Mouse (Mus musculus) thymus, postnatal 4 days (tissue): ENCODE data around the gene Bms1.

Experiments used
- DNase-seq: peaks from one replicate; pipeline ENCODE4 v3.0.0; 2021

Bms1 gene

DNA sequence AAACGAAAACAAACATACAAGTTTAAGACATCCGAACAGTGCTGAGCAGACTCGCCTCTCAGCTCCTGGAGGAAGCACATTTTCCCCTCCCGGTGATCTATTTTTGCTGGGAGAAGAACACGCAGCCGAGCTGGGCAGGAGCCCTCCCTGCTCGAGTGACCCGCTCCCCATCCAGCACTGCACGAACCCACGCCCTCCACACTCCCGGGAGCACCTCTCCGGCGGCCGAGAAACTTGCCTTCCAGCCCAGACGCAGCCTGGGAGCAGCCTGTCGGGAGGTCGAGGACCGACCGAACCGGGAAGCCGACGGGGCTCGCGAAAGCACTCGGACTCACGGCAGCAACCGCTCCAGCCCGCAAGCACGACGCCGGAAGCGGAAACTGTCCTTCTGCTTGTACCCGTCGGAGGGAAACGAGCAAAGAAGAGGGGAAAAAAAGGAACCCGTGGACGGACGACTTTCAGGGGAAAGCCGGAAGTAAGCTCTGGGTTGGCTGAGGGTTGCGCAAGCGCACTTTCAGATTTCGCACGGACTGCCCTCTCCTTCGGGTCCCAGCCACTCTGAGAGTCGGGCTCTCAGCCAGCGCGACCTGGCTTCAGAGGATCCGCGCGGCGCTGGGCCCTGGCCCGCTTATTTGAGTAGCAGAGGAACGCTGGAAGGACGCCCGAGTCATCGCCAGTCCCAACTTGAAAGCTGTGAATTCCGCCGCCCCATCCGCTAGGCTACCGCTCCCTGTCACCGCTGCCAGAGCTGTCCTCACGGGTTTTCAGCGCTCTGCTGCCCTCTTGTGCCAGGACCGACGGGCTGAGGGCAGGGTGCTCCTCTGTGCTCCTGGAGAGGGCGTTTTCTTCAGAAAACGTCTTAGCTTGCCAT is at the start of gene Bms1:
Gene Bms1 (minus strand): TSS at position 425 of the 871 bp plus-strand sequence.
- DNase-seq, result peak; percentile 95

DNA sequence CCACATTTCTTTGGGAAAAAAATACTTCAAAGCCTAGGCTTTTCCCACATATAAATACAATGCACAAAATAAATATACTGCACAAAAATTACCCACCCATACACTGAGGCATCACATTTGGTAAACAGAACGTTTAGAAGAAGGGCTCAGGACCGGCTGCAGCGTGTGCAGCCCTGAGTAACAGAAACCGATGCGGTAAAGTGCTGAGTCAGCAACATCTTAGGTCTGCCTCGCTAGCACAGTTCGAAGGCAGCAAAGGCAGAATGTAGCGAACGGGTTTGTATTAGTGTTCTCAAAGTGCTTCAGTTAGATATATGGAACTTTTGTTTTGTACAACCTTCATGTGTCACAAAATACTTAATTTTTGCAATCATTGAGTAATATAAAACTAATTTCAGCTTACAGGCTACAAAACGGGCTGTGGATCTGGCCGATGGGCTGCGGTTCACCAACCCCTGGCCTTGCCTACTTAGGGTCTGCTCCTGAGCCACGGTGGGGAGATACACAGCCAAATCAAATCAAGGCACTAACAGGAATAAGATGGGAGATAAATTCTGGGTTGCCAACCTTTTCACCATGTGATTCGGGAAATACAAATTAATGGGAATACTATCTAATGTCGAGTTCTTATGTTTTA is 42.9 kb upstream of the Bms1 start:
- DNase-seq, result no peak

GRCm38 (mm10) chr6:118457726-118458125 is 38.5 kb upstream of the Bms1 start:
- DNase-seq, result no peak

- DNase-seq, result peak; percentile 89
Observed at GRCm38 (mm10) chr6:118455042-118455631, 35.9 kb upstream of the Bms1 start, which contains the start of gene Zfp248. Zfp248 (minus strand) TSS chr6:118455528.

GRCm38 (mm10) chr6:118454452-118454851 is 35.2 kb upstream of the Bms1 start:
- DNase-seq, result no peak

GRCm38 (mm10) chr6:118431502-118431901 is 12.2 kb upstream of the Bms1 start:
- no peak for DNase-seq

DNA sequence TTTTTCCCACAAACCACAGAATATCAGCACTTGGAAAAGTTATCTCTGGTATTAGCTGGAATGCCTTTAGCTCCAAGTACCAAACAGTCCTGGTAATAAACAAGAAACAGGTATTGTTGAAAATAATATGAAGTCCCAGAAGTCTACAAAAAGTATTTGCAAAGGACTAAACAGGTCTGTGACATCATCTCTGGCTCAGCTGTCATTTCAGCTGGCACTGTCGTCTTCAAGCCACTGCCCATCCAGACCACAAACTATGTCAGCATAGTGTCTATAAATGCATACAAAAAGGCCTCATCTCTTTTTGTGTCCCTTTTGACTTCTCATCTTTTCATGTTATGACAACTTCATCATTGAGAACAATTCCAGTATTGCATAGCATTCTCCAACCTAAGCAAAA is 7.4 kb upstream of the Bms1 start:
- no peak for DNase-seq

DNA sequence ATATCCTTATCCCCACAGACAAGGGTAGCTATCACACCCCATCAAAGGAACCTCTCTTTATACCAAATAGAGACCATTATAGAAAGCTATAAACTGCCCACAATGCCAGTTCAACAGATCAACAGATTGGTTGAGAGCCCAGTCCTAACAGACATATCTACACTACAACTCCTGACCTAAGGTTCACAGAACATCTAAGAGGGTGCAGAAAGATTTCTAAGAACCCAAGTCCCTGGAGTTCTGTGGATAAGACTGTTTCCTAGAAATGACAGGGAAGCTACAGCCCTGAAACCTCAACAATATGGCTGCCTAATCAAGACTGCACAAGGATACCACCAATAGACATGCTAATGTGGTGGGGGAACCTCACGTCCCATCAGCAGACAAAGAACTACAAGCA is 8.8 kb downstream of the Bms1 start:
- DNase-seq, result no peak

GRCm38 (mm10) chr6:118408510-118408909 is 10.8 kb downstream of the Bms1 start:
- no peak for DNase-seq

- DNase-seq, result no peak
Observed at GRCm38 (mm10) chr6:118406421-118406820, 12.9 kb downstream of the Bms1 start.

- no peak for DNase-seq
Observed at GRCm38 (mm10) chr6:118390746-118391145, 28.5 kb downstream of the Bms1 start.

DNA sequence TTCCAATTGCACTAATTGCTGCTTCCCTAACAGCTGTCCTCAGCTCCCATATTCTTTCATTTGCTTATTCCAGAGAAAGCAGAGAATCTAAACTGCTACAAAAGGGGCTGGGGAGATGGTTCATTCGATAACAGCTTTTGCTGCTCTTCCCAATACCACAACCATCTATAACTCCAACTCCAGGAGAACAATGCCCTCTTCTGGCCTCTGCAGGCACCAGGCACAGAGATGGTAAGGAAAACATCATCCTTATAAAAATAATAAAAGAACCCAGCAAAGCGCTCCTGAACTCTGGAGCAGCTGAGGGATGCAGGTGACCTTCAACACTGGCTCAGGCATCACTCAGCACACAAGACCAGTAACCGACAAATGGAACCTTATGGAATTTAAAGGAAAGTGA is 33.3 kb downstream of the Bms1 start:
- no peak for DNase-seq

DNA sequence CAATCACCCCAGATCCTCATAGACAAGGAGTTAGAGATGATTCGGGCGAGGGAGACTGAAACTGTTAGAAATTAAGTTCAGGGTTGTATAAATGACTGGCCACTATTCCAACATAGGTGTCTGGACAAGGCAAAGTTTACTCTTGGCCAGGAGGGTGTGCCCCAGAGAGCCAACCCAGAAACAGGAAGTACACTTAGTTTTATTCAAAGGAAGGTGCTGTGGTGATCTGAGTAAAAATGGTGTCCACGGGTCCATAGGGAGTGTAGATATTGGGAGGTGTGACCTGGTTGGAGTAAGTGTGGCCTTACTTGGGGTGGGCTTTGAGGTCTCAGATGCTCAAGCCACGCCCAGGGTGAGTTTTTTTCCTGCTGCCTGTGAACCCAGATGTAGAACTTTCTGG is 38.0 kb downstream of the Bms1 start:
- no peak for DNase-seq

DNA sequence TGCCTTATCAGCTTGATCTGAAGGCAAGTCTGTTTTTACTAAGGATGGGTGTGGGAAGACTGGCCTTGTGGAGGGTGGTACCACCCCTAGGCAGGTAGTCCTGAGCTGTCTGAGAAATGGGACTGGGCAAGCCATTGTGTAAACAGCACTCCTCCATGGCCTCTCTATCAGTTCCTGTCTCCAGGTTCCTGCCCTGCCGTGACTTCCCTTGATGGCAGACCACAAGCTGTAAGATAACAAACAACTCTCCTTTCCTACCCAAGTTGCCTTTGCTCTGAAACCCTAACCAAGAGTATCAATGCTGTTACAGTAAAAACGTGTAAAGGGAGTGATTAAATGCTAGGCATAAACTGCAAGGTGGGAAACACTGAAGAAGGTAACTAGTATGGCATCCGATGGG is 38.6 kb downstream of the Bms1 start:
- no peak for DNase-seq

GRCm38 (mm10) chr6:118379451-118380167 is 39.7 kb downstream of the Bms1 start:
- DNase-seq, result peak; percentile 88

DNA sequence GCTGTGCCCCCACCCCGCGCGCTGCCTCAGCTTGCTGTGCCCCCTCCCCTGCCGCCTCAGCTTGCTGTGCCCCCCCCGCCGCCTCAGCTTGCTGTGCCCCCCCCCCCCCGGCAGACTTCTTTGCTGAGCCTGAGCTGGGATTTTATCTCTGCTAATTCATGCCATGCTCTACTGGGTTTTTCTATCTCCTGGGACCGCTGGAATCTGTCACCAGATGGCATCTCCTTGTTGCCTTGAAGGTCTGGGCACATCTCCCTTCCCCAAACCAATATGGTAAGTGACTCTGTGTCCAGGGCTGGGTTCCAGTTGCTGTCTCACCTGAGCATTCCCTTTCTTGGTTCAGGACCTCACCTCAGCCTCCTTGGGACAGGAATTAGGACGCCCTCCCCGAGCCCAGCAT is 41.7 kb downstream of the Bms1 start:
- DNase-seq, result no peak

DNA sequence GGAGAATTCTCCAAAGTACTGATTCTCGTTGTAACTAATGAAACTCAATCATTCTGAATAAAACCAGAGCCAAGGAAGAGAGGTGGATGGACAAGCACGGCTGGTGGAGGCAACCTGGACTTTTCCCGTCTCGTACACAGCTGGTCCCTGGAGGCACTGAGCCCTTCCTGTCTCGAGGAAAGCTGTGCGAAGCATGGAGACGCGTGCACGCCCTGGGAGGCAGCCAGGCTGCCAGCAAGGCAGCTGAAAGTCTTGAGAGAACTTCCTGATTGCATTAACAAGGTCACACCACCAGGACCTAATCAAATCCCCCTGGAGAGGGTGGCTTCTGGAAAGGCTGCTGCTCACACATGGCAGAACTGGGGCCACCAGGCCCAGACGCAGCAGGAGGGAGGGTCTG is 43.3 kb downstream of the Bms1 start:
- DNase-seq, result no peak

- DNase-seq, result no peak
Observed at GRCm38 (mm10) chr6:118375457-118375856, 43.8 kb downstream of the Bms1 start.

DNA sequence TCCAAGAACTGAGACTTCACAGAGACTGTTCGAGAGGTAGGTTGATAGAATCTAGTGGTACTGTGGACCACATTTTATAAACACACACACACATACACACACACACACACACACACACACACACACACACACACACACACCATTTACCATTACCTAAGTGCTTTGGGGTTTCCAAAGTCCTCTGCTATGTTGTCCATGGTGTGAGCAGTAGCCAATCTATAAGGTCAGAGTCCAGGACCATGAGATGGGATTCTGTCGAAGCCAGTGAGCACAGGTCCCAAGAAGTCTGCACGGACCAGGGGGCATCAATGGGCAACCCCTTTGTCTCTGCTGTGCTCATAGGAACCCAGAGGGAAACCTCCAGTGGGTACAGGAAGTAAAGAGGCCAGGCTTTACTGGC is 44.2 kb downstream of the Bms1 start:
- DNase-seq, result no peak

DNA sequence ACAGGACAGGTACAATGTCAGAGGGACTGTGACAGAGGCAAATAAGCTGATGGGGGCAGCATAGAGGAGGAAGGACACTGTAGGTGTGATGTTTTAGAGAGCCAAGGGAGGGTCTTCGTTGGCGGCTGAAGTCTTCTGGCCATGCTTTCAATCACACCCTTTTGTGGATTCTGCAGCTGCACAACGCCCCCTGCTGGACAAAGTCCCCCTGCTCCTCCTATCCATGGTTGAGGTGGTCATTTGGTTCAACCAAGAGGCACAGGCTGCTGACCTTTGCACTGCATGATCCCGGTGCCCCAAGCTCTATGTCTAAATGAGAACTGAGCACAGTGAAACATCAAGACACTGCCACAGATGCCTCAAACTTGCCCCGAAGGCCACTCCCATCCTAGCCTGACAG is 46.0 kb downstream of the Bms1 start:
- DNase-seq, result peak; percentile 57

DNA sequence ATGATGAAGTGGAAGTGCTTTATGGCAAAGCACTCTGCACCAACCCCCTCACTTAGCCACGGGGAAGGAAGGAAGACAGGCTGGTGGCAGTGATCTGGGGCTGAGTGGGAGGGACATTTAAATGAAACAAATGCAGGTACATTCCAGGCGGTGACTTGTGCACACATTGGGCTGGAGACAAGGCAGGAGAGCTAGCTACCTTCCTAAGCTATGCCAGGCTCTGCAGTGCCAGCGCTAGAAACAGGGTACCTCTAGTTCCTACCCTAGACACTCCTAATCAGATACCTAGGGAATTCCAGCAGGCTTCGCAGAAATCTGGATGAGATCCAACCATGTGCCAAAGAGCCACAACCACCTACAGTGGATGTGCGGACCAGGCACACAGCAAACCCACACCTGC is 46.5 kb downstream of the Bms1 start:
- no peak for DNase-seq

GRCm38 (mm10) chr6:118367502-118367901 is 51.8 kb downstream of the Bms1 start:
- DNase-seq, result no peak

DNA sequence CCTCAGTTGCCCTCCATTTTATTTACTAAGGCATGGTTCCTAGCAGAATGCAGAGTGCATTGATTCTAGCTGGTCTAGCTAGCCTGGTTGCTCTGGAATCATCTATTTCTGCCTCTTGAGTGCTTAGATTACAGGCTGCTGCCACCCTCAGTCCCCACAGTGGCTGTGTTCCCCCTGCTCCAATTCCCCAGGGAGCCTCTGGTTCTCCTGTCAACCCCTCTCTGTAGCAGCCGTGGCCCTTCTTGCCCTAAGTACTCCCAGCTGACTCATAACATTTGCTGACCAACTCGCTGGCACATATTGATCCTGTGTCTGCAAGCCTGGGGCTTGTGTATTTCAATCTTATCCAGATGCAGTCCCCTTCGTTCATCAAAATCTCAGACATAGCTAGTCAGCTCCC is 53.1 kb downstream of the Bms1 start:
- DNase-seq, result no peak
